Mouse (Mus musculus) adrenal gland (tissue): ENCODE results near the gene Abi3bp.

ENCODE experiments used
- intact Hi-C: fragments of 180-260 bp; cut with DNase I; formaldehyde crosslinking; loops from one replicate; pipeline ENCODE4 v1.15.1; 2025

The Abi3bp gene

GRCm38 (mm10) chr16:56677146-56677545, 199.5 kb downstream of the Abi3bp start:
- intact Hi-C loops, result loop anchor here (10.0 kb wide), 1 partner anchor 152 kb away; no protein-coding TSS in a partner anchor

- intact Hi-C loops, result loop anchor here (10.0 kb wide), 1 partner anchor 516 kb away; no protein-coding TSS in a partner anchor
These were observed 203.4 kb downstream of the Abi3bp start for GRCm38 (mm10) chr16:56681010-56681645.

DNA sequence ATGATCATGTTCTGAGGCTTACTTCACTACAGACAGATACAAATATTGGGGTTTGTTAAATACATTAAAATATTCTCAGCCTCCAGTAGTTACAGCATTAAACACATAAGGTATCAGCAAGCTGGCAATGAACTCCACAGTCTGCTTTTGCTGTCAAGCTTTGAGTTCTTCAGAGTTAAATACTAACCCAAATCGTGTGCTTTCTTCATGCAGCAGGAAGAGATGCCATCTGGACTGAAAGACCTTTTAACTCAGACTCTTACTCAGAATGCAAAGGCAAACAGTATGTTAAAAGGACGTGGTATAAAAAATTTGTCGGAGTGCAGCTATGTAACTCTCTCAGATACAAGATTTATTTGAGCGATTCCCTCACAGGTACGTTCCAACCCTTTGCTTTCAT, 209.1 kb downstream of the Abi3bp start:
- intact Hi-C loops, result loop anchor here (10.0 kb wide), 1 partner anchor 522 kb away; no protein-coding TSS in a partner anchor

GRCm38 (mm10) chr16:56690715-56691114, 213.0 kb downstream of the Abi3bp start:
- intact Hi-C loops, result no loop called here

GRCm38 (mm10) chr16:56696448-56696847, 218.8 kb downstream of the Abi3bp start:
- intact Hi-C loops, result no loop called here

GRCm38 (mm10) chr16:56700898-56701297, 223.2 kb downstream of the Abi3bp start:
- intact Hi-C loops, result no loop called here

DNA sequence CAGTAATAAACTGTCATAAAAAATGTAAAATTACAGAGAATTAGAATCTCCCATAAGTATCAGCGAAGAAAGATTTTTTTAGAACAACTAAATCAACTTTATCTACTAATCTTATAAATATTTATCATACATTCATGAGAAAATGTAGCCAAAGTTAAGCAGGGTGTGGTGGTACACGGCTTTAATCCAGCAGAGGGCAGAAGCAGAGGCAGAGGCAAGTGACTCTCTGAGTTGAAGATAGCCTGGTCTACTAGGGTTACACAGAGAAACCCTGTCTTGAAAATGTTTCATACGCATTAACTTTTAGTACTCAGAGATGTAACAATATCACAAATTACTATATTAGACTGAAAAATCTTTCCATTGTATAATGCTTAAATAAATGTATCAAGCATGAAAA, 228.1 kb downstream of the Abi3bp start:
- intact Hi-C loops, result no loop called here

DNA sequence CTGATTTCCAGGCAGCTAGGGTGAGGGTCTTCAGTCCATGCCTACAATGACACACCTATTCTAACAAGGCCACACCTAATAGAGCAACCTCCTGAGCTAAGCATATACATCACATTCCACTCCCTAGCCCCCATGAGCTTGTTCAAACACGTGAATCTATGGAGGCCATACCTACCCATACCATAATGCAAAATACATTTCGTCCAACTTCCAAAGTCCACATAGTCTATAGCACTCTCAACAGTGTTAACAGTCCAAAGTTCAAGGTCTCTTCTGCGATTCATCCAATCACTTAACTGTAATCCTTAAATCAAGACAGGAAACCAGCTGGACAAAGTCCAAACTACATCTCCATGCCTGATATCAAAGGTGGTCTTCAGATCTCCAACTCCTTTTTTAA, 232.4 kb downstream of the Abi3bp start:
- intact Hi-C loops, result loop anchor here (10.0 kb wide), 1 partner anchor 465 kb away; no protein-coding TSS in a partner anchor

DNA sequence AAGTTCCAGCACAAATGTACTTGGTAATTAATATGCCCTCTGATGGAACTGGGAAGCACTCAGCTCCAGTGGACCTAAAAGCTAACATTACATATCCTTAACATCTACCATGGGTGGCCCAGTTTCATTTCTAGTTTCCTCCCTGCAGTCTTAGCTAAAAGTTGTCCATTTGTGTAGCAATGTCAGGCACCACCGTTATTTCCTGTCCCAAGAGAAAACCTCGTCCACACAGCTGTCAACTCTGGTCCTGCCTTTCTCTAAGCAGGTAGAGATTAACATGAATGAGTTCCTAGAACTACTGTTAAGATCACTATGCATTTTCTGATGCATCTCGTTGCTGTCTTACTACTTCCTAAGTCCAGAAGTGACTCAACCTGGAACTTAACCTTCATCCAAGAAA, 237.9 kb downstream of the Abi3bp start:
- intact Hi-C loops, result loop anchor here (10.0 kb wide), 1 partner anchor 459 kb away; no protein-coding TSS in a partner anchor

DNA sequence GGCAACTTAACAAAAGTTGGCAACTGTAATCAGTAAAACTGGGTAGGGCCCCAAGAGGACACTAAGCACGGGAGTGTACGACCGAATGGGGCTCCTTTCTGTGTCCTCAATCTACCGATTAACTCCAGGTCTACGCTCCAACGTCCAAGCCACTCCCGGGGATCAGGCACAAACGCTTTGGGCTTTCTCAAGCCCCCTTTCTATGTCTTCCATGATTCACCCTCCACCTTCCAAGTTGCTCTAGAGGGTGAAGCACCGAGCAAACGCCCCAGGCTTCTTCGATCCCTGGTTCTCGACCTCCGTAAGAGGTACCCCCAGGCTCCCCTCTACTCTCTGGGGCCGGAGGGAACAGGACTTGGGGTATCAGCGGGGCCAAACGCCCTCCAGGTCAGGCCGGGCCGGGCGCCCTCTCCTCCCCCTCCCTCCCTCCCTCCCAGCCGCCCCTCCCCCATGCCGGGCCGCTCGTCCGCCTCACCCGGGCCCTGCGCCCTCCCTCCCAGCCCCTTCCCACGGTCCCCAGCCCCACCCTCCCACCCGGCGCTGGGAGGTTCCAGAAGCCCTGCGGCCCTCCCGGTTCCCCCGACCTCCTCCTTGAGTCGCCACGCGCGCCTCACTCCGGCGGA, 239.0 kb downstream of the Abi3bp start:
- intact Hi-C loops, result loop anchor here (10.0 kb wide), 1 partner anchor 458 kb away; no protein-coding TSS in a partner anchor

GRCm38 (mm10) chr16:56717224-56718200, 239.8 kb downstream of the Abi3bp start, which contains the start of gene Tfg:
Gene Tfg (minus strand): TSS chr16:56717450.
- intact Hi-C loops, result loop anchor here (10.0 kb wide), 1 partner anchor 457 kb away; no protein-coding TSS in a partner anchor

DNA sequence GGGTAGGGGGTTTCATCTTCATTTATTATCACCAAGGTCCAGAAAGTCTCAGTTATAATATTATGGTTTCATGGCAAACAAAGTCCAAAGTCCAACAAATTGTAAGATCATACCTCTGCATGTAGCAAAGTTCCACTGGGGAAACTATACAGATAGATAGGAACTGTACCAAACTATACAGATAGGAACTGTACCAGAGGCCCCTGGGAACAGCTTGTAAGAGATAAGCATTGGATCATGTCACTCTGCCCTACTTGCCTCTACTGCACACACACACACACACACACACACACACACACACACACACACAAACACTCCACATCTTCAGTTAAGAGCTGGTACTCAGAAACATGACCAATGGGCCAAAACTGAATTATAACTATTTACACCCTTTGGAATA, 241.4 kb downstream of the Abi3bp start:
- intact Hi-C loops, result loop anchor here (10.0 kb wide), 1 partner anchor 456 kb away; no protein-coding TSS in a partner anchor

GRCm38 (mm10) chr16:56722357-56722756, 244.7 kb downstream of the Abi3bp start:
- intact Hi-C loops, result no loop called here

- intact Hi-C loops, result no loop called here
These were observed 247.2 kb downstream of the Abi3bp start for GRCm38 (mm10) chr16:56724927-56725326.

- intact Hi-C loops, result no loop called here
These were observed 251.4 kb downstream of the Abi3bp start for GRCm38 (mm10) chr16:56729060-56729459.
